Mouse (Mus musculus) central nervous system, embryonic 18 days (tissue): ENCODE measurements around the gene Pknox1. TPM values are rescaled to one million over a fixed set of nuclear protein-coding genes. Genes with fewer than 3 reads are reported as not detected.

ENCODE experiments used
- polyA plus RNA-seq: library from polyadenylated mRNA; depleted of rRNA; stranded (reverse); fragments of >200 nt; gene quantifications from 2 replicates; pipeline ENCODE4 v1.2.3, GENCODE M21; 2012; rRNA removed

The Pknox1 gene
- polyA plus RNA-seq: 27.1 and 28.5 TPM in 2 replicates

GRCm38 (mm10) chr17:31564015-31564857, at the start of gene Pknox1:
TSS of gene Pknox1 (plus strand) at chr17:31564734.

GRCm38 (mm10) chr17:31519946-31520838, 44.3 kb upstream of the Pknox1 start, which contains the start of the genes Wdr4 and Ndufv3:
TSS of gene Wdr4 (minus strand) at chr17:31519980.
TSS of gene Ndufv3 (plus strand) at chr17:31520115.

GRCm38 (mm10) chr17:31636942-31637811, 72.6 kb downstream of the Pknox1 start, which contains the start of gene Cbs:
TSS of gene Cbs (minus strand) at chr17:31637238.

Other genes with a start within 250 kb of the Pknox1 start
- gene Pde9a, start 178.5 kb upstream of the Pknox1 start, polyA plus RNA-seq: 68.8 and 71.7 TPM in 2 replicates
- gene Wdr4, start 44.8 kb upstream of the Pknox1 start, polyA plus RNA-seq: 43.8 and 43.9 TPM in 2 replicates
- gene Ndufv3, start 44.6 kb upstream of the Pknox1 start, polyA plus RNA-seq: 243 and 256 TPM in 2 replicates
- gene Cbs, start 72.5 kb downstream of the Pknox1 start, polyA plus RNA-seq: 17.7 and 18.4 TPM in 2 replicates
- gene U2af1, start 94.2 kb downstream of the Pknox1 start, polyA plus RNA-seq: 262 and 268 TPM in 2 replicates
- 0.27 and 2.1 TPM in 2 replicates for gene Cryaa, start 113.1 kb downstream of the Pknox1 start, polyA plus RNA-seq